Mouse (Mus musculus): ENCODE measurements at regions not wholly inside any gene's neighbourhood (a gene's known extent, or its start where the extent isn't known, plus 50 kb on each side); places are given as distances from the start of the nearest gene placed in this dataset.

DNA sequence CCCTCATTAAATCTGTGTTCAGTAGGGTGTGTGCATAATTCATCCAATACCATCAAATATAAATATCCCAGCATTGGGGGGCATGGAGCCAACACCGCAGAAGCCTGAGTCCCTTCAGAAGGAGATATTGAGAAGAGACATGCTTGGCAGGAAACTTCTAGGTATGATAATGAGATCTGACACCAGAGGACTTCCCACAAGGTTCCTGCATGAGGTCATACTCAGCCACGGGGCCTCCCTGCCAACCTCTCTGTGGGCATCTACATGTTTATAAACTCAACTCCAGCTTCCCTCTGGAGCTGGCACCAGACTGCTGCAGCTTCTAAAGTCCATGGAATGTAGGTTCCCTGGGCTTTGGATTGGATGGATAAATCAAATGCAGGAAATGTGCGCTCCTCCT, 587.4 kb upstream of the Kdm8 start:
- no peak for DNase-seq (ENCODE audit: extremely low spot score, low read depth, low spot score)

DNA sequence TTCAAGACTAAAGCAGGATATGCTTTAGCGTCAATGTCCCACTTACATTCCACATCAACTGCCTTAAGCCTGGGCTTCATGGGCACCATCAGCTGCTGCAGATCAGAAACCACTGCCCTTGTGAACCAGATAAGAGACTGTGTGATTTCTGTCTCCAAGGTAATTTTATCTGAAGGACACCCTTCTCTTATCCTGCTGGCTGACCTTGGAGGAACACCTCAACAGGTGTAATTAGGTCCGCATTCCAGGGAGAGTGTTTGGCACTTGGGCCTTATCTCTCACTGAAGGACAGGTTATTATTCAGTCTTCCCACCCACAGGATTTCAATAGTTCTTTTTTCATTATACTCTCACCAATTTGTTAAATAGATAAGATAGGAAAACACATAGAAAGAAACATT, 583.1 kb upstream of the Kdm8 start:
- no peak for DNase-seq (ENCODE audit: extremely low spot score, low read depth, low spot score)

DNA sequence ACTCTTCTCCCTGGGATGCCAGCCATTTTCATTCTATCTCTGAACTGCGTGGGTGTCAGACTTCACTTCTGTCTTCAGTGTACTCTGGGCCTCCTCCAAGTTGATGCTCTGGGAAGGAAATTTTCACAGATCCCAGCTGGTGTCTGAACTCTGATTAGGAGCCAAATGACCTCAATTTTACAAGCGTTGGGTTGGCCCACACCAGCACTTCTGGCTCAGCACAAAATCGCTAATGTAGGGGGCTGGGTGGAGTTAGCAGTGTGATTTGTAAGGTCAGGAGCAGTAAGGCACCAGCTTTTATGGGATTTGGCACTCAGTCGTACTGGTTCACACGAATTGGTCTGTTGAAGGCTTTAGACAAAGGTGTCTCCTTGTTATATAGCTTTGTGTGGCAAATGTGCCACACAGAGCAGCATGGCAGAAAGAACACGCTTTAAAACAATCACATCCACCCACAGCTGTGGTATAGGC, 576.3 kb upstream of the Kdm8 start:
- DNase-seq (ENCODE audit: extremely low spot score, low read depth, low spot score) = no peak

DNA sequence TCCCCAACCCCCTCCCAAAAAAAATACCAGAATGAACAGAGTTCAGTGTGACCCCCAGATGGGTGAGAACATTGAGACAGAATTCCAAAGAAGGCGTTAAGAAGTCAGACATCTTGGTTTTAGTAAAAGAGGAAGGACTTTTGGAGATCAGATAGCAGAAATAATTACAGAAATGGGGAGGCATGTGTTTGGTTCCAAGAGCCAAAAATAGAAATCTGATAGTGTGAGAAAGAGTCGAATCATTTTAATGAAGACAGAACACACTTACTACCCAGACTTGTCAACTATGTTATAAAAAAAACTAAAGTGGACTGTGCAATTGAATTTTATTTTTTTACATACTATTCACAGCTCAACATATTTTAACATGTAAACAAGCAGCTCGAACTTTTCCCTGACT, 575.9 kb upstream of the Kdm8 start:
- DNase-seq (ENCODE audit: extremely low spot score, low read depth, low spot score) = no peak

DNA sequence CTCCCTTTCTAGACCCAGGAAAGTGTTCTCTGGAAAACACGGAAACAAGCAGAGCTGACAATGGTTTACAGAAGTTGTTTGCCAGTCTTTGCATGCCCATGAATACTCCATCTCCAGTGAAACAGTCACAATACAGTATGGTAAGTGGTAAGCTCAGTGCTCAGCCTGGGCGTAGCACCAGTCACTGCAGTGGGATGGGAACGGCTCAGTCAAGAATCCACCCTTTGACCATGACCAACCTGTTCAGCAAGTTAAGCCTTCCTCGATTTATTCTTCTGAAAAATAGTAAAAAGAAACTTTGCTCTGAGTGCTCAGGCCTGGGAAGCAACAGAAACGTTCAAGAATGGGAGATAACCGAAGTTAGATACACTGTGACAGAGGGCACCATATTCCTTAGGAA, 563.7 kb upstream of the Kdm8 start:
- no peak for DNase-seq (ENCODE audit: extremely low spot score, low read depth, low spot score)

DNA sequence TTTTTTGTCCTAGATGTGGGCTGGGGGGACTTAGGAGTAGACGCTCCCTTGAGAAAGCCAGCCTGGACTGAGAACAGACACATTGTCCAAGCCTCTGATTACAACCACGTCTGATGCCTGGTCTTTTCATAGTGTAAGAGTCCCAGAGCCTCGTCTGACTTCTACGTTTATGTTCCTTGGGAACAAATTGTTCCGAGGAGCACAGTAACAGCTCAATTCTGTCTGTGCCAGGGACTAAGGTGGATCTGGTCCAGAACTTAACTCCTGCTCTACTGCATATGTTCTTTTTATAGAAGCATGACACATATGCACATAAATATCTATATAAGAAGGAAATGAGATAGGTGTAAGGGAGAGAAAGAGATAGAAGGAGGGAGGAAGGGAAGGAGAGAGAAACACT, 537.2 kb upstream of the Kdm8 start:
- DNase-seq (ENCODE audit: extremely low spot score, low read depth, low spot score) = no peak

DNA sequence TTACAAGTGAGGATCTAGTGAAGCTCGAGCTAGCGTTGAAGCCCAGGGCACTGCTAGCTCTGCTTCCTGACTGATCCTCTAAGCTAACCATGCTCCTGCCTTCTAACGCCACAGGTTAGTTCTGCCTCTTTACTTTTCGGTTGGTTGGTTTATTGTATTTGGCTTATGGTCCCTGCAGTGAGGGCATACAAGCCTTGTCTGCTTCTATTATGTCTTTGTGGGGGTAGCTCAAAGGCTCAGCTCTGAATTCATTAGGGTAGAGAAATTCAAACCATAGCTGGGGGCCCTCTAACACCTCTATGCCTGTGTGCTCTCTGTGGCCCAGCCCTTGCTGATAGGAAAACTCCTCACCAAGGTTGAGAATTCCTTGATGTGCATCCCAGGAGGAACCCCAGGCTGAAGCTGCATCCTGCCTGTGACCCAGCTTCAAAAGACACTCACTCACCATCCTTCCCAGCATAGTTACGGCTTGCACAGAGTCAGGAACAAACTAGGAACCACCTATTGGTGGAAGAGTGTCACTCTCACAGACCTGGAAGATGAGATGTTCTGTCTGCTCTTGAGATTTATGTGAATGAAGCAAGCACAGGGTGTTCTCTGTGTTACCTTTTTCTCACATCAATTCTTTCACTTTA, 536.7 kb upstream of the Kdm8 start:
- no peak for DNase-seq (ENCODE audit: extremely low spot score, low read depth, low spot score)

DNA sequence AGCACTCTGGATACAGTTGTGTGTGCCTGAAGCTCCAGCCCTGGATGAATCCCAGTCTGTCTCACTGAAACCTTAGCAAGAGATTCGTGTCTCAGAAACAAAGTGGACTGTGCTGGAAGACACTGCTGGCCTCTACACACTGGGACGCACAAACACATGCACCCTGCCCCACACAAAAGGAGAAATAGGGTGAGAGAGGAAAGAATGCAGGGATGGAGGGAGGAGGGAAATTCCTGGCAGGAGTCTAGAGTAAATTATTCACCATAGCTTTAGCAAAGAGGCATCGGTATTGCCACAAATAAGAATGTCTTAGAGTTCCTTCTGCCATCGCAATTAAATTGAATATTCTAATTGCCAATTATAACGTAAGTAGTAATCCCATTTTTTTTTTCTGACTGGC, 530.4 kb upstream of the Kdm8 start:
- DNase-seq (ENCODE audit: extremely low spot score, low read depth, low spot score) = no peak

DNA sequence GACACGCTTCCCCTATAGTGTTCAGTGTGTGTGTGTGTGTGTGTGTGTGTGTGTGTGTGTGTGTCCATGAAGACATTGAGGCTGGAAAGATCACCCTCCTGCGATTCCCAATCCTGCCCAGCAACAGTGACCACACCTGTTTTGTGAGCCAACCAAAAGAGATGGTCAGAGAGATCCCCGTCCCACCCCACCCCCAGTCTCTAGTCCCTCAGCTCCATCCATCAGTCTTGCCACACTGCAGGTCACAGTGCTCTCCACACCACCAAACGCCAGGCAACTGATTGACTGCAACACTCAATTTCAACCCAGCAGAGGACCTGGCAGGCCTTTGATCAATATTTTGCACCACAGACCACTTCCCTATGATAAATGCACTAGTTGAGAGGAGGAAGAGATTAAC, 530.0 kb upstream of the Kdm8 start:
- no peak for DNase-seq (ENCODE audit: extremely low spot score, low read depth, low spot score)

DNA sequence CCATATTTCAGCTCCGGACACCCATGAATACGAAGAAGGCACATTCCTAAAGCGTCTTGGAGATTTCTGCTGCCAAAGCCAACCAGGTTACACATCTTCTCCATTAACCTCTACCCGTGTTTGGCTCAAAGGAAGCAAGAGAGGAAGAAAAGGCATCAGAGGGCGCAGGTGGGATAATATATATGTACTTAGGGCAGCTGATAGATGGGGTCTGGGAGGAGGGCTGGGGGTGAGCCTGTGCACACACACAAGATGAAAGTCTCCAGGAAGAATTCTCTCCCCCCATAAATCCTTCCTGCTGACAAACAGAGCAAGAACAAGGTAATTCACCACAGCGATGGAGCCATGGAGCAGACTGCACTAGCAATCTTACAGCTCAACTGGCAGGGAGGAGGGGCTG, 529.5 kb upstream of the Kdm8 start:
- DNase-seq (ENCODE audit: extremely low spot score, low read depth, low spot score) = no peak

DNA sequence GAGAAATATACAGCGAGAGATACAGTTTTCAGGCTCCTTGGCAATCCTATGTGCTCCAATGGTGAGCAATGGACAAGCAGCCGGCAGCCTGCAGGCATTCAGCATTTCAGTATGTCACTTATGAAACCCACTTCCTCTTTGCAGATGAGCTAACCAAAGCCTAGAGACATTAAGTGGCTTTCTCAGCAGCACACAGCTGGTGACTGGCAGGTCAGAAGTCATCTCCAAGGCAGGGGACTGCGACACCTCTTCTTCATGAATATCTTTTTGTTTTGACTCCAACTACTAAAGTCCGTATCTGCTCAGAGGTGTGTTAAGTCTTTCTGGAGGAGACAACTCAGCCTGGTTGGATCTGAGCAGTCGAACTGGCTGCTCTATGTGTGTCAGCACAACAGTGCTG, 528.8 kb upstream of the Kdm8 start:
- DNase-seq (ENCODE audit: extremely low spot score, low read depth, low spot score) = no peak

DNA sequence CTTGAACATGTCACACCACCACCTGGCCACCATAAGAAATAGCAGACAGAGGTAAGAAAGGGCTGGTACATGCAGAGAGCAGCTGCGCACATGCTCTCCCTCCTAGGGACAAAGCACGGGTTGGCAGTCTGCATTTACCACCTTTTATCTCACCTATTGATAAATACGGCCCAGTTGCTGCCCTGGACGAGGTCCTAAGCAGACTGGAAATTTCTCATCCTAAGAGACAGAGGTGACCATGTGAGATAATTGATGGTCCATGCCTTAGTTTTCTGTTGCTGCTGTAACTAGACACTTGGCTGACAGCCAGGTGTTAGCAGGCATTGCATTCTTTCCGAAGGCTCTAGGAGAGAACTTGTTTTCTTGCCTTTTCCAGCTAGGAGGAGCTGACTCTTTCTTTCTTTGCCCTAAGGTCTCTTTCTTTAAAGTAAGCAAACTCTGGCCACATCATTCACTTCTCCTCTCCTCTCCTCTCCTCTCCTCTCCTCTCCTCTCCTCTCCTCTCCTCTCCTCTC, 526.8 kb upstream of the Kdm8 start:
- DNase-seq (ENCODE audit: extremely low spot score, low read depth, low spot score) = no peak

DNA sequence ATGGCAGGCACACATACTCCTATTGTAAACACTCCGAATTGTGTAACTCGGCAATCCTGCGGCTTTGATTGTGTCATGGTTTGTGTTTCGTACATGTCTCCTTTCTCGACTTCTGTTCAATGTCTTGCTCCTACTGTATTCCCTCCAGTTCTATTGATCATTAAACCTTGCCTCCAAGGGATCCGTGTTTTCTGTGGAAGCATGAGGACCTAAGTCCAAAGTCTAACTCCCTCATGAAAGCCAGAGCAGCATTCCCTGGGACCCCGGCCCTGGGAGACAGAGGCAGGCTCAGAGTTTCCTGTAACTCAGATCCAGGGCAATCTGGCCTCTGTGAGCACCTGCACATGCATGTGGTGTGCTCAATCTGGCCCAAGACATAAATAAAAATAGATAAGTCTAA, 521.7 kb upstream of the Kdm8 start:
- DNase-seq (ENCODE audit: extremely low spot score, low read depth, low spot score) = no peak

DNA sequence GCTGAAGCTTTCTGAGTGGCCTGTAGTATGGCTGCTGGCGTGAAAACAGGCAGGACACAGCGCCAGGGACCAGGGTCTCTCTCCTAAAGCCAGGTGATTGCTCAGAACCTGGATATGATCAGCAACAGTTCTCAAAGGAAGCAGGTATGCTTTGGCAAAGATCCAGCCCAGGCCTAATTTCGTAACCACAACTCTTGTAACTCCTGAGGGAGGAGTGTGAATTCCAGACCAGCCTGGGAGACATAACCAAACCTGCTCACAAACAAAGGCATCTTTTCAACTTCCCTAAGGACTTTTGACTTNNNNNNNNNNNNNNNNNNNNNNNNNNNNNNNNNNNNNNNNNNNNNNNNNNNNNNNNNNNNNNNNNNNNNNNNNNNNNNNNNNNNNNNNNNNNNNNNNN, 510.9 kb upstream of the Kdm8 start:
- DNase-seq (ENCODE audit: extremely low spot score, low read depth, low spot score) = no peak

DNA sequence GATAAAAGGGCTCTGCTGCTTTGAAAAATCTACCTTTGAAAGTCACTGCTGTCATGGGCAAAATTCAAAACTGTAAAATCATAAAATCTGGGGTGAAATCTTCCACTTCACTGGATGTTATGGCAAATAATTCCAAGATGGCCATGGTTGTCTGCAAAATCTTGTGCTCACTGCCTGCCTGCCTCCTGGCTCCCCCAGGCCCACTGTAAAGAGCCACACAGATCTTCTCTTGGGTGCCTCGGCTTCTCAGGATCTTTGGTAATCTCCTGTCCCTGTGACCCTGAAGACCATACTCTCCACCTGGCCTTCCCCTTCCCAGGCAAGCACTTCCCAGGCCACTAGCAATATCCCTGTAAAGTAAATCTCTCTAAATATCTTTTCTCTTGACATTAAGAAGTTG, 505.1 kb upstream of the Kdm8 start:
- no peak for DNase-seq (ENCODE audit: extremely low spot score, low read depth, low spot score)

DNA sequence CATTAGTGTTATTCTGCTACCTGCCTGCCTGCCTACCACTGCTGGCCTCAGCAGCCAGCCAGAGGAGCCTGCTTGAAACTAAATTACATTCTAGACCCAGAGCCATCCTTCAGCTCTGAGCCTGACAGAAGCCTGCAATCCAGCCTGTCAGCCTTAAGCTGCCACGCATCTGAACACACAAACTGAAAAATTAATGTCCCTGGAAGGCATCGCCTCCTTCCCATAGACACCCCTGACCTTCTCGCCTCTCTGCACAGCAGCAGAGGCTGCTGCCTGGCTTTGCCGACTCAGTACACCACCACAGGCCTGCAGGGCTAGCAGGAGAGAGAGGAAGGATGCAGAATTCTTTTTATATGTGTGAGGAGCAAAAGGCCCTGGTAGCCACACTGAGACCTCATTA, 502.9 kb upstream of the Kdm8 start:
- no peak for DNase-seq (ENCODE audit: extremely low spot score, low read depth, low spot score)

DNA sequence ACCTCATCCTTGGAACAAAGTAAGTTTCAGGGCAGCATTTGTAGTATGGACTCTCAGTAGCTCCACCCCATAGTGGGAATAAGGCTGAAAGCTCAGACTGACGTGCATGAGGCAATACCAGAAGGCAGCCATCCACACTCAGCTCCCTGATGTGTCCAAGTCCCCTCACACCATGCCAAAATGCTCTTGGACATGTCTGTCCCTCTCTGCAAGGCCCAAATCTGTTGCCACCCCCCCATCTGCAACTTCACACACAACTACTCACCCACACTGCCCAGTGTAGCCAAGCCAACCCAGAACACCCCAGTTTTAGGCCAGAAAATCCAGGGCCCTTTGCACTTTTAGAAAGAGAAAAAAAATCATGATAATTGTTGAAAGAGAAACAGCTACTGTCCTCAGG, 498.1 kb upstream of the Kdm8 start:
- DNase-seq (ENCODE audit: extremely low spot score, low read depth, low spot score) = no peak

DNA sequence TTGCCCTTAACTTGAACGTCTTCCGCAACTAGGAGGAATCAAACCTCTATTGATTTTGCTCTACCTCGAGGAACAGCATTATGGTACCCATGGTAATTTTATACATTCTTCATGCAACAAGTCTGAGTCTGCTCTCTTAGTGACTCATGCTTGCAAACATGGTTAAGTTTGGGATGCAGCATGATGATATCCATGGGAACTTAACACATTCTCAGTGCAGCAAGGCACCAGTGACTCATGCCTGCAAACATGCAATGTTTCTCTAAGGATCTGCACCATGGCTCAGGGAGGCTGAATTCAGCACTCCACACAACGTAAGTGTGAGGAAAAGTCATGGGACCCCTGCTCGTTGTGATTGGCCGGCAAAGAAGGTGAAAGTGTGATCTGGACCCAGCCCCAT, 487.1 kb upstream of the Kdm8 start:
- DNase-seq (ENCODE audit: extremely low spot score, low read depth, low spot score) = no peak

DNA sequence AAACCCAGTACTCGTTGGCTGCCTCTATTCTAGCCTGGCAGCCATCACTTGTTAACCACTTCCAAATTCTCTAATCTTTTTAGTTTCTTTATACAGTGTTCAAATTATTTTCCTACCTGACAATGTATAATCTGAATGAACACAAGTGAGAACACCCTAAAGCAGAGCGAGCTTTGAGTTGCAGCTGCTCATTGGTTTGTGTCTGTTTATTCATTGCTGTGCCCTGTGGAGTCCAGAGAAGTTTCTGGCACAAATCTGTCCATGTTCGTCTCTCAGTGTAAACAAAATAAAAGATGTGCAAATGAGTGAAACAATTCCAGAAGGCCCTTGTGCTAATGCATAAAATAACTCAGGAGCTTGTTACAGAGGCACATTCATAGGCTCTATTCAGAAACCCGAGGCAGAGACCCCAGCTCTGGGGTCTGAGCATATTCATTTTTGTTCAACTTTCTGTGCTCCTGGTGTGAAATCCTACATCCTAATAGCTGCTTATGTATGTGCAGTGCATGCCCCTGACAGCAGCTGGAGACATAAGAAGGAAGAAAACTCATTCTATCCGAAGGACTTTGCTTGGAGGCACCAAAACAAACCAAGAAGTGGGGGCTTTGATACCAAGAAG, 469.5 kb upstream of the Kdm8 start:
- DNase-seq (ENCODE audit: extremely low spot score, low read depth, low spot score) = no peak

DNA sequence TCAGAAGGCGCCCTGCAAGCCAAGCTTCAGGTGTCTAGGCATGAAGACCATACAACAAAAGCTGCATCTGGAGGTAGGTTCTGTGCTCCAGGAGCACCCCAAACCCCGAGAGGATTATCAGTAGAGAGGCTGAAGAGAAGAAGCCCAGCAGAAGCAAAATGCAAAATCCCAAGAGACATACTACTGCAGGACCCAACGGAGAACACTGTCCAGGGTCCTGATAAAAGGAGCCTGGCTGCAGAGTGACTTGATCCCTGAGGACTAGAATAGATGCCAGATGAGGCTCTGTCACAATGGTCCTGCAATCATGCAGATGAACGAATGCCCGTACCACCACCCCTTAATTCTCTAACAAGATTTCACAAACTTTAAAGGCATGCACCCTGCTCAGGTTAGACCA, 455.0 kb upstream of the Kdm8 start:
- DNase-seq (ENCODE audit: extremely low spot score, low read depth, low spot score) = no peak

DNA sequence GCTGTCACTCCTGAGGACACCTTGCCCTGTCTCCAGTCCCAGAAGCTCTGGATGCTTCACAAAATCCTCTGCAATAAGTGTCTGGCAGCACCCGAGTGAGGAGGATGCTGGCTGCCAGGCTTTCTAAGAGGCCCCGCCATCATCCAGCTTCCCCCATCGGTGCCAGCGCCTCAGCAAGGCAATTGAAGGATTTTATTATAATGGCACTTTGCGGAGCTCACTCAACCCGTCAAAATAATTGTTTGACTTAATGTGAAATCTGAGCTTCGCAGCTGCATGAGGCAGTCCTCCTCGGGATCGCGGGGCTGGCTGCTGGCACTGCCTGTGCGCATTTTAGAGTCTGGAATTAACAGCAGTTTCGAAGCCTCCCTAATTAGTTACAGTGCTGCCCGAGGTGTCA, 453.8 kb upstream of the Kdm8 start:
- DNase-seq (ENCODE audit: extremely low spot score, low read depth, low spot score) = no peak

DNA sequence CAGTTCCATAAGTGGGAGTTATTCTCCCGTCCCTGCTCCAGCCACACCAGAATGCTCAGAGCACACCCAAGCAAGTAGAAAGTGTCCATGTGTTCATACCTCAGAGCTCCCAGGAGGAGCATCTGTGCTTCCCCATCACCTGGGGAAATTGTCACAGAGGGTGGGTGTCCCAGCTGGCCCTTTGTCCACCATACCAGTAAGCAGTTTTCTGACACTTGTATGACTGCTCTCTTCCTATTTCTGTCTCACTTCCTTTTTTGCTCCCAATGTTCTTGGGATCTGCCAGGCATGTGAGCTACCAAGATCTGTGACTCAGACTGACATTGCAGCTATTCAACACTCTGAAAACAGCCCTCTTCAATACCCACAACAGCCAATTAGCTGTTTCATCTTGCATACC, 447.9 kb upstream of the Kdm8 start:
- no peak for DNase-seq (ENCODE audit: extremely low spot score, low read depth, low spot score)

DNA sequence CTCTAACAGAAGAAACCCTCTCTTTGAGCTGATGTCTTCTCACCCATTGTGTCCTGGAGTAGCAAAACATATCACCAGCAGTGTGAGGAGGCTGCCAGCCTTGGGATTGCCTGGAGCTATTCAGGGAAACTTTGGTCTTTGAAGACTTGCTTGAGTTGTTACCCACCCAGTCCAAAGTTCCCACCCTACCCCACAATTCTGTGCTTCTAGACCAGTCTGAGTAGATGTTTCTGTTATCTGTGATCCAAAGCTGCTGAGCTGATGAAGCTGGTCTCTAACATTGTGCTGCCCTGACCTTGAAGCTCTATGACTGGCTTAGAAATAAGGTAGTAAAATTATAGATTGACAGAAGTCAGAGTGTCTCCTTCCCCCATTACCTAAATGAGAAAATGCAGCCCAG, 443.8 kb upstream of the Kdm8 start:
- DNase-seq (ENCODE audit: extremely low spot score, low read depth, low spot score) = no peak
